Mouse (Mus musculus) bone marrow macrophage, adult 2 months (primary cell): ENCODE results near the gene Stx17.

Experiments
- CTCF ChIP-seq: IDR thresholded peaks from 2 replicates; pipeline ENCODE4 v1.5.1; 2012; ENCODE audit warnings: low read depth, mild to moderate bottlenecking, low read length, moderate library complexity
- POLR2A ChIP-seq: IDR thresholded peaks from 2 replicates; pipeline ENCODE4 v1.6.1; 2012; ENCODE audit warnings: mild to moderate bottlenecking, low read depth, low read length, borderline replicate concordance

DNA sequence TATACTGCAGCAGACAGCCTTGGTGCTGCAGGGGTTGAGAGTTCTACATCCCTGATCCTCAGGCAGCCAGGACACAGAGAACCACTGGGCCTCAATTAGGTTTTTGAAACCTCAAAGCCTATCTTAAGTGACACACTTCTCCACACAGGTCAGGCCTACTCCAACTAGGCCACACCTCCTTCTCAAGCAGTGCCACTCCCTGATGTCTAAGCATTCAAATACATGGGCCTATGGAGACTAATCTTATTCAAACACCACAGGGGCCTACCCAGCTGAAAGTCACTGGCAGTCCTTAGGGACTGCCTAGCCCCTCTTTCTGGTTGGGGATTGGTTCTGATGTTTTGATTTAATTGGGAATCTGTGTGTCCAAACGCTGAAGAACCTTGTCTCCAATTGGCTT lies 31.1 kb downstream of the Stx17 start:
- TF ChIP-seq CTCF (no peak), POLR2A (no peak)
